Mouse (Mus musculus) lung, postnatal 4 days (tissue): ENCODE results near the gene Shq1.

Source experiments
- DNase-seq, 2 experiments: peaks; one replicate each; pipeline ENCODE4 v3.0.0; 2021

Shq1 gene

GRCm38 (mm10) chr6:100662224-100662623, 8.7 kb downstream of the Shq1 start:
- no peak for DNase-seq

GRCm38 (mm10) chr6:100660395-100660794, 10.6 kb downstream of the Shq1 start:
- DNase-seq: peak; percentile 30 to 68

DNA sequence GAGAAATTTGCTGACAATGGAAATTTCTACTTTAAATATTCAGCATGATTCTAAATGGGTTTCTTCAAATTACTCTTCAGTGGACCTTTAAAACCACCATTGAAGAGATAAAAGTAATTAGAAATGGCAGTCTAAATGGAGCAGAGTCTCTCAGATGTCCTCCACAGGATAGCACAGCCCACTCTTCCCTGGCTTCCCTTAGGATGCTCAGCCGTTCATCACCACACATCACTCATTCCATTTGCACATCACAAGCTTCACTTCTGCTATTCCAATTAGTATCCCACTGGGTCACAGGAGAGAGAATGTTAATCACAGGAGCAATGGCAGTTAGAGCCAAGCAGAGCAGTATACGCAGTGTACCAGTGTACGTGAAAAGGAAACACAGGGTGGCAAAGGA, 18.4 kb downstream of the Shq1 start:
- no peak for DNase-seq

GRCm38 (mm10) chr6:100647196-100647595, 23.8 kb downstream of the Shq1 start:
- peak in 1 of 2 experiments; percentile 21 for DNase-seq

DNA sequence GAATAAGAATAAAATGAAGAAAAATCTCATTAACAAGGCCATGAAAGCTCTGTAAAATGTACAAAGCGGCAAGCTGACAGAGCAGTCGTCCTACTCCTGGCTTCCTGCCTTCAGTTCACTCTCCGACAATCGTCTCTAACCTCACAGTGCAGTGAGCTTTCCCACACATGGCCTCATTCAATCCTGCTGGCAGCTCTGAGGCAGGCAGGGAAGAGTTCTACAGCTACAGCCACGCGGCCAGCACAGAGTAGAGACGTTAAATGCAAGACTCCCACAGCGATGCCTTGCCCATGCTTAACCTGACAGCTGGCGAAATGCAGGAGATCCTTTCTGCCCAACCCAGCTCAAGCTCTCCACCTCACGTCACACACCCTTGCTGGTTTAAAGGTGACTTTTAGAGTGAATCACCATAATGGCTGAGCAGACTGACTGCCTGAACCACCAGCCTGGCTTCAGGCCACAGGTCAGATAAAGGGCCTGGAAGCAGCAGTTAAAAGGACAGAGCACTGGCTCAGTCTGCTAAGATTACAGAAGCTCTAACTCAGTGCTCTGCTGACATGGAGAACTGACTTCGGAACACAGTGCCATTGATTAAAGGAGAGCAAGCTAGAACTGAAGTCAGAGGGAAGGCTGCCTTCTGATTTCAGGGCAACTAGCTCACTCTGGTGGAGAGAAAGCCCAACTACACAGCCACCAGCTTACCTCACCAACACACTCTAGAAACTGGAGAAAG, 25.3 kb downstream of the Shq1 start:
- DNase-seq: peak; percentile 27 to 49

DNA sequence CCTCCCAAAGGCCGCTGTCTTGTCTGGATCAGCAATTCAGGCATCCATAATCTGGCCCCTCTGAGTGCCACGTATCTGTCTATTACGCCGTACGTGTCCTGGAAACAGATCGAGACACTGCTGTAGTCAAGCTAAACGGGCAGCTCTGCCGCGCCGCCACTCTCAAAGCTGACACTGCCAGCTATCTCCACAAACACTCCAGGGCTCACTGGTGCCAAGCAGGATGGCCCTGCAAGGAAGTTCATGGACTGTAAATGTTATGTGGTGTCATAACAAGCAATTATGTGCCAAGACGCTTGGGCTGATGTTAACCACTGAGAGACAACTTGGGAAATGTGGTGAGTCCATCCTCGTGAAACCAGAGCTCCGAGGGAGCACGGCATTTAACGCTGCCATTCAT, 26.3 kb downstream of the Shq1 start:
- DNase-seq: peak; percentile 10 to 53

GRCm38 (mm10) chr6:100642786-100643185, 28.2 kb downstream of the Shq1 start:
- DNase-seq: no peak

DNA sequence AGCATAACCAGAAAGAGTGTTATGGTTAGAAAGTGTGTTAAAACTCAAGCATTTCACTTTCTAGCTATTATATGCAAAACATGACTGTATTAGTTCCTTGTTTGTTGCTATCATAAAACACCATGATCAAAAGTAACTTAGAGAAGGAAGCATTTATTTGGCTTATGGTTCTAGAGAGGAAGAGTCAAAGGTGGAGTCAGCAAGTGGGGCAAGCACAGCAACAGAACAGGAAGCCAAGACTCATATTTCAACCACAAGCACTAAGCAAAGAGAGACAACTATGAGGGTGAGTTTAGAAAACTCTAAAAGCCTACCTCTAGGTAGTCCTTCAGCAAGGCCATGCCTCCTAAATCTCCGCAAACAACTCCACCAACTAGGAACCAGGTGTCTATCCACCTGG, 30.4 kb downstream of the Shq1 start:
- DNase-seq: no peak

DNA sequence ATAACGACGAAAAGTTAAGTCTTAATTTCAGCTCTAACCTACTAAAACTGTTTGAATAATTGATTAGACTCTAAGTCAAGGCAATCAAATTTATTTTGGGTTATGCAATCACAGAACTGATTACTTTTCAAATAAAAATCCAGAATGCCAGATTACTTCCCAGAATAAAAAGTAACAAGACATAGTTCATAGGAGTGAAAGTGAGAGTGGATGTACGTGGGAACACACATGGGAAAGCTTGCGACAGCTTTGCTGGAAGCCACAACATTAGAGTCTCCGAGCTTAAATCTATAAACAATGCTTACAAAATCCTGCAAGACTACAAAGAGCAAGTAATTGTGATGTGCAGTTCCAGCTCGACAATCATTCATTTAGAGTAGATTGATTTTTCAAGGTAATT, 41.9 kb downstream of the Shq1 start:
- no peak for DNase-seq

DNA sequence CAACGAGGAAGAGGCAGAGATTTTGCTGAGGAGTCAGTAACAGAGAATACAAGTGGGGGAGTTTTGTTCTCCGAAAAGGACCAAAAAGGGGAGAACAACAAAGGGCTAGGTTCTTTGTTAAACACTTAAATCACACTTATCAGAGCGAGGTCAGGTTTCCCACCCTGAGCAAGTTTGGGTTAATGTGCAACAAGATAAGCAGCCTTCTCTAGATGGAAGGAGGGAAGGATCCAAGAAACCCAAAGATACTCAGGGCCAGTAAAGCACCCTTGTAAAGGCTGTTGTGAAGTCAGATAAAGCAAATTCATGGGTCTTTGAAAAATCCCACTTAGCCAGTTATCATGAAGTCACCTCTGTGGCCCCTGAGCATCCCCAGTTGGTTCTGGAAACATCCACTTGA, 42.7 kb downstream of the Shq1 start:
- DNase-seq: no peak

GRCm38 (mm10) chr6:100623922-100624321, 47.0 kb downstream of the Shq1 start:
- no peak for DNase-seq

DNA sequence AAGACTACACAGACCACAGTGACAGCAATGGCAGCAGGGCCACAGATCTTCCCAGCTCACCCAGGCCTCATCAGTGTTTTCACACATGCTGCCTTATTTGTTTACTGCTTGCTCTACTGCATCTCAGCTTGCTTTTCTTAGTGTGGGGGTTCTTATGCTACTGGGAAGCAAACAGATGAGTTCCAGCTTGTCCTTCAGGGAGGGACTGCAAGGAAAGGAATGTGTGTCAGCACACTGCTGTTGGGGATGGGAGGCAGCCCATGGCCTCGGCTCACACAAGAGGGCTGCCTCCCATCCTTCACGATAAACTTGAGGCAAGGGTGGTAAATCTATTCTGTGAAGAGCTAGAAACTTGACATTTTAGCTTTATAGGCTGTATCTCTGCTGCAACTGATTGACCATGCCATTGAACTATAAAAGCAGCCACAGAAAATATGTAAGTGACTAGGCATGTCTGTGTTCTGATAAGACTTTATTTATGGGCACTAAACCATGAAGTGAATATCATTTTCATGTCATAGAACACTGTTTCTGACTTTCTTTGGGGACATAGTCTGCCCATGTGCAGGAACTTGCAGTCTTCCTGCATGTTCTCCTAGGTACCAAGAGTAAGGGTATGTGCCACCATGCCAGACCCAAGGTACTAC, 48.0 kb downstream of the Shq1 start:
- DNase-seq: no peak

- no peak for DNase-seq
Measured at GRCm38 (mm10) chr6:100620411-100620810, 50.5 kb downstream of the Shq1 start.

DNA sequence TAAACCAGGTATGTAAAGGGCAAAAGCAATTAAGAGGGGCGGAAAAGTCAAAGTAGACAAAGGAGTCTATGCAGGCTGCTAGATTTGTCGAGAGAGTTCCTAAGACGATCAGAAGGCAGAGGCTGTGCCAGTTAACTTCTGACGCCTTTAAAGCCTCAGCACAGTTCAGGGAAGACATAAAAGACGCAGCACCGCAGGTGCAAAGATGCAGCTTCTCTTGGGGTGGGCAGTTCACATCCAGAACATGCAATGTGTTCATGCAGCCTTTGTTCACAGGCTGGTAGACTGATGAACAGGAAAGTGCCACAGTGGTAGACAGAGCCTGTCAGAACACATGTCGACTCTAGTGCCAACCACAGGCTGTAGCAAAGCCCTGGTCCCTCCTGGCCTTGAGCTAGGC, 51.6 kb downstream of the Shq1 start:
- DNase-seq: no peak

- DNase-seq: no peak
Measured at GRCm38 (mm10) chr6:100616133-100616532, 54.8 kb downstream of the Shq1 start.

DNA sequence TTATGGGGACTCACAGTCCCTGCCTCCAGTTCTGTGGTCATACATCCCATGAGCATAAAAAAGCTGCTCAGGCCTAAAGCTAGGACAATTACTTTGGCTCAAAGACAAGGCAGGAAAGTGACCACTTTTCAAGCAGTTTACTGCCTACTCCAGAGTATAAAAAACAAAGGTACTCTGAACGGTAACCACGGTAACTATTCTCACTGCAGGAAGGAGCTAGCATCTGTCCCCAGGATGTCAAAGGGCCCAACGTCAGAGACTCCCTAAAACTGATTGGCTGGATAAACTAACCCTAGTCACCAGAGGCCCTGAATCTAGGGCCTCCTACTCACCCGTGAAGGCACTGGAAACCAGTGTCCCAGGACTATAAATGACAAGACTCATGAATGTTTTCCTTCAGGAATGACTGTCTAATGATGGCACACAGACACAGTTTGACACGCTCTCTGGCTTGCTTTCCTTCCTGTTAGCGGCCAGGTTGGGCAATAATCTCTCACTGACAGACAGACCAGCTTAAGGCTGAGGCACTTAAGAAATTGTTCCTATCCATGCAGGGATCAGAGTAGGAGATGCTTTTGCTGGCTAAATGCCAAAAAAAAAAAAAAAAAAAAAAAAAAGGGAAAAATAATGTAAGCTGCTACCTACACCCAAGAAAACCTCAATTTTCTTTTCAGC, 57.2 kb downstream of the Shq1 start:
- DNase-seq: peak in 1 of 2 experiments; percentile 30

- no peak for DNase-seq
Measured at GRCm38 (mm10) chr6:100610897-100611575, 59.9 kb downstream of the Shq1 start.

- no peak for DNase-seq
Measured at GRCm38 (mm10) chr6:100610182-100610581, 60.8 kb downstream of the Shq1 start.

DNA sequence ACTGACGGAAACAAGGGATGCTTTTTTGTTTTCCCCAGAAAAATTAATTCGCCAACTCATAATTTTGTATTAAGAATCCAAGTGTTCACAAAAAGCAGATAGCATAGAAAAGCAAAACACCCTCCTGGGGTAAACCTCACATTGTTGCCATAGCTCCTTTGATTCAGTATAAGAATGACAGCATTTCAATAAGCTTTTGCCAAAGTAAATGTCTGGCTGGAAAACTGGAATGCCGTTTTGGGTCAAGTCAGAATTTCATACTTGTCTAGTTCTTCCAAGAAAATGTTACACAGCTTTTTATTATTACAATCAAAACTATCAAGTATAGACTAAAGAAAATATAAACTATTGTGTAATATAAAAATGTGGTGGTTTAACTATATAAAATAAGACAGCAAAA, 61.7 kb downstream of the Shq1 start:
- no peak for DNase-seq

DNA sequence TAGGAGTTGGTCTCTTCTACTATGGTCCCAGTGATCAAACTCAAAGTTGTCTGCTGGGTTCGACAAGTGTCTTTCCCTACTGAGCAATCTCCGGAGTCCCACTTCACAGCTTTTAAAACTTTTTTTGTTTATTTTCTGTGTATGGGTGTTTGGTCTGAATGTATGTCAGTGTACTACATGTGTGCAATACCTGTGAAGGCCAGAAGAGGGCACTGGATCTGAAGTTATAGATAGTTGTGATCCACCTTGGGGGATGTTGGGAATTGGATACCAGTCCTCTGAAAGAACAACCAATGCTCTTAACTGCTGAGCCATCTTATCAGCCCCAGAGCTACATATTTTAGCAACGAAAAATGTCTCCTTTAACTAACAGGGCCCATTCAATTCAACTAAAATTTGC, 62.5 kb downstream of the Shq1 start:
- peak in 1 of 2 experiments; percentile 22 for DNase-seq

DNA sequence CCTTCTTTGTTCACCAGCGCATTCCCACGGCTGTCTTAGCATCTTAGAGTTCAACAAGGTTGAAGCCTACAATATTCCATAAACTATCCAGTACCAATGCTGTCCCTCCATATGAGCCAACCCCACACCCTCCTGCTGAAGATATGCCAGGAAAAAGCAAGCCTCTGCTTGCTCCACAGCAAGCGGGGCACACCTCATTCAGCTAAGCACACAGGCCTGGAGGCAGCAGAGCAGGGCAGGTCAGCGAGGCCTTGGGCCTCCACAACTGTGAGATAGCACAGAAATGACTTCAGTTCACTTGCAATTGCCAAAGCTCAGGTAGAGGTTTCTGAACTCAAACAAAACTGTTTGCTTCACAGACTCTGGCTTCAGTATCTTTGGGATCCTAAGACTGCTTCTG, 64.2 kb downstream of the Shq1 start:
- DNase-seq: no peak

GRCm38 (mm10) chr6:100603702-100604101, 67.3 kb downstream of the Shq1 start:
- DNase-seq: no peak

- DNase-seq: no peak
Measured at GRCm38 (mm10) chr6:100601634-100602033, 69.3 kb downstream of the Shq1 start.

DNA sequence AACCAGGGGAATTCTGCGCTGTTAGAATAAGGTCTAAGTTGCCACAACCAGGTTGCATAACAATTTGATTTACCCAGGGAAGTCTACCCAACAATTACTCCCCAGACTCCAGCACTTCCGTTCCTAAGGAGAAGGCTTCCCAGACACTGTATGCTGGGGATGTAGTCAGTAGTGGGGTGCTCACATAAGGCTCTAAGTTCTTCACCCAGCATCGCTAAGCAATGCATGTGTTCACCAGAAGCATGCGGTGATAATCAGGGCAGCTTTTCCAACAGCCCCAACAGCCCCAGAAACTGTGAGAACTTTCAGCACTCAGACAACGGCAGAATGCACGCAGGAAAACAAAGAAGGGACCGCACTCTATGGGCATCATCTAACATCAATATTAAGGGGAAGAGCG, 77.1 kb downstream of the Shq1 start:
- DNase-seq: no peak
